Mouse (Mus musculus) neural tube, embryonic 11.5 days (tissue): ENCODE data around the gene Pcsk6. TPM values are rescaled to one million over a fixed set of nuclear protein-coding genes. Genes with fewer than 3 reads are reported as not detected.

Experiments
- ATAC-seq: fragments of 200-750 bp; cut with Nextera tagmentation; 2 replicates; pipeline ENCODE4 v1.8.0; 2017; ENCODE audit warnings: moderate number of reproducible peaks, mild to moderate bottlenecking, moderate TSS enrichment, moderate library complexity; ENCODE audit not compliant: insufficient read depth, low FRiP score, low TSS enrichment
- DNase-seq: peaks from one replicate; pipeline ENCODE4 v3.0.0-alpha.2; 2015; ENCODE audit warnings: low spot score
- H3K27ac ChIP-seq: fragments of 300-500 bp; sonication (generic); 2 replicates; pipeline ENCODE4 v1.5.1; 2014; ENCODE audit warnings: low read depth, mild to moderate bottlenecking, low read length
- H3K27me3 ChIP-seq: fragments of 300-500 bp; sonication (generic); 2 replicates; pipeline ENCODE4 v1.6.1; 2014; ENCODE audit warnings: mild to moderate bottlenecking, low read length, mixed read lengths; ENCODE audit not compliant: control insufficient read depth, insufficient read depth
- H3K36me3 ChIP-seq: fragments of 300-500 bp; sonication (generic); 2 replicates; pipeline ENCODE4 v1.6.1; 2014; ENCODE audit warnings: mild to moderate bottlenecking, low read length, moderate library complexity, mixed read lengths; ENCODE audit not compliant: control insufficient read depth, insufficient read depth
- H3K4me1 ChIP-seq: fragments of 300-500 bp; sonication (generic); 2 replicates; pipeline ENCODE4 v1.6.1; 2014; ENCODE audit warnings: low read length, mixed read lengths; ENCODE audit not compliant: control insufficient read depth, insufficient read depth
- H3K4me2 ChIP-seq: fragments of 300-500 bp; sonication (generic); 2 replicates; pipeline ENCODE4 v1.6.1; 2014; ENCODE audit warnings: low read depth, mild to moderate bottlenecking, moderate library complexity
- H3K4me3 ChIP-seq: fragments of 300-500 bp; sonication (generic); 2 replicates; pipeline ENCODE4 v1.5.1; 2014; ENCODE audit warnings: low read depth, low read length
- H3K9ac ChIP-seq: fragments of 300-500 bp; sonication (generic); 2 replicates; pipeline ENCODE4 v1.6.1; 2014; ENCODE audit warnings: mild to moderate bottlenecking, low read length
- H3K9me3 ChIP-seq: fragments of 300-500 bp; sonication (generic); 2 replicates; pipeline ENCODE4 v1.6.1; 2016; ENCODE audit warnings: low read length; ENCODE audit not compliant: control insufficient read depth
- WGBS: fragments of 180-500 bp; shearing (Covaris S2); extraction: QIAGEN DNeasy Blood & Tissue Kit; methylation state at CpG from one replicate; pipeline ENCODE4 v1.1.7; 2014; 5-methylcytosine and 5-hydroxymethylcytosine counted together
- polyA plus RNA-seq: library from polyadenylated mRNA; unstranded; fragments of >200 nt; fragmentation: Nextera tagmentation; extraction: Ambion mirVana; gene quantifications from 2 replicates; pipeline ENCODE4 v1.2.1, GENCODE M21; 2014

Pcsk6 gene
- polyA plus RNA-seq, 1 experiment from 2014 or later = 2.7 TPM

DNA sequence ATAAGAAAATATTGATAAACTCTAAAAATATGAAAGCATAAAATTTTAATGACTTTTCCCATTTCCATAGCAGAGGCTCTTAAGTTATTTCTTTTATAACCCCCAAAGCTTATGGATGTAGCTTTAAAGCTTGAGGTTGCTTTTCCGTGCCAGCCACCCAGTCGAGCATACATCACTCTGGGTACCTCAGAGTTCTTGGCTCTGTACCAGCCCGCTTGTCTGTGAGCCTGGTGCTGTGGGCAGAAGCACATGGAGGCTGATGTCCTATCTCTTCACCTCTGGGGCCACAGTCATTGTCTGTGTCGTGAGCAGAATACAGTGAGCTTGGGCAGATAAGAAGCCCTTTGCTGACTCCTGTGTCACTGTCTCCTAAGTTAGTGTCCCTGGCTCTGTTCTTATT lies 126.7 kb downstream of the Pcsk6 start:
- WGBS = 87% methylated on average over 4 of the region's 4 CpGs
- no peak overlapping the region for H3K27ac ChIP-seq

DNA sequence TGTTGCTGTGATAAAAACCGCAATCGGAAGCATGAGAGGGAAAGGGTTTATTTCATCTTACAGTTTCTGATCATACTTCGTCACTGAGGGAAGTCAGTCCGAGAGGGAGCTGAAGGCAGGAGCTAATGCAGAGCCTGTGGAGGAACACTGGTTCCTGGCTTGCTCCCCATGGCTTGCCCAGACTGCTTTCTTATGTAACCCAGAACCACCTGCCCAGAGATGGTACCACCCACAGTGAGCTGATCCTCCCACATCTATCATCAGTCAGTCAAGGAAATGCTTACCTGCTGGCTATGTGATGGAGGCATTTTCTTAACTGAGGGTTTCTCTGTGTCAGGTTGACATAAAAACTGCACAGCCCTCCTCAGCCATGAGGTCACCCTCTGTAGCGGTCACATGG lies 127.2 kb downstream of the Pcsk6 start:
- Histone ChIP-seq H3K27me3 (no peaks in the 10 kb centered on the region), H3K4me2 (no peak overlapping the region), H3K4me1 (no peaks in the 10 kb centered on the region), H3K4me3 (no peak overlapping the region), H3K36me3 (no peaks in the 10 kb centered on the region), H3K9me3 (no peaks in the 10 kb centered on the region), H3K27ac (no peak overlapping the region), H3K9ac (no peak overlapping the region)
- 91% methylated on average over 5 of the region's 5 CpGs for WGBS
- DNase-seq (no peak), ATAC-seq (no peak)

More for the DNA sequence above, 126.7 kb downstream of the Pcsk6 start:
- no peak overlapping the region for H3K4me2 ChIP-seq
- DNase-seq = no peak
- H3K9me3 ChIP-seq = no peaks in the 10 kb centered on the region
- no peak overlapping the region for H3K9ac ChIP-seq
- ATAC-seq = no peak
- no peaks in the 10 kb centered on the region for H3K27me3 ChIP-seq
- no peaks in the 10 kb centered on the region for H3K4me1 ChIP-seq
- no peak overlapping the region for H3K4me3 ChIP-seq
- H3K36me3 ChIP-seq = no peaks in the 10 kb centered on the region

DNA sequence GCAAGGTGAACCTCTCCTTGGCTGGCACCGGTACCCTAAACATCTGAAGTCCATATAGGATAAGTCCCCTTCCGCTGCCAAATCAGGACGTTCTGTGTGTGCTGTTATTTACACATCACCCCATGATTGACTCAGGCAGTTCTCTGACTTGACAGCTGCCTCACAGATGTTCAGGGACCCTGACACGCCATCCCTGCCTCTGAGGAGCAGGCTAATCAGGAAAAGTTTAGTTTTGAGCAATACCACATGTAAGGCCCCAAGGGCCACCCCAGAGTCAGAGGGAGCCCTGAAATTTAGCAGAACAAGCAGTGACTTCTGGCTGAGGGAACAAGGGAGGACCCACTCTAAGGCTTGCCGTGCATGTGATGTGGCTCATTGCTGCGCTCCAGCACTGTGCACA lies 130.8 kb downstream of the Pcsk6 start:
- H3K36me3 ChIP-seq = no peaks in the 10 kb centered on the region
- DNase-seq (no peak), ATAC-seq (no peak)
- no peaks in the 10 kb centered on the region for H3K9me3 ChIP-seq
- H3K27ac ChIP-seq = no peak overlapping the region
- no peak overlapping the region for H3K9ac ChIP-seq
- 76% methylated on average over 6 of the region's 6 CpGs for WGBS
- H3K27me3 ChIP-seq = no peaks in the 10 kb centered on the region
- H3K4me1 ChIP-seq = no peaks in the 10 kb centered on the region
- no peak overlapping the region for H3K4me2 ChIP-seq
- H3K4me3 ChIP-seq = no peak overlapping the region

DNA sequence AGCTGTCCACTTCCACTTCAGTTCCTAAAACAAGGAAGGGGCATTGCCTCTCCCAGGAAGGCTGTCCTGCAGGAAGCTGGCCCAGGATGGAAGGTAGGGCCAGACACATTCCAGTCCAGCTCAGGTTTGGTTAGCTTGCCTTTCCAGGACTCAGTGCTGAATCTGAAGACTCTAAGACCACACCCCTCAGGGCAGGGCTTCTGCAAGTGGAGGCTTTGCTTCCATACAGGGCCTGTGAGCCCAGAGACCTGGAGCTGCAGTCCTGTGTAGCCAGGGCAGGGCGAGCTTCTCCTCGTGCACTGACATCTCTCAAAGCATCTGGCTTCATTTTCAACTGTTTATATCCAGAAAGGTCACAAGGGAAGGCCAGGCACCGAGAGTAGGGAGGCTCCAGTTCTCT lies 131.9 kb downstream of the Pcsk6 start:
- H3K4me3 ChIP-seq = no peak overlapping the region
- no peaks in the 10 kb centered on the region for H3K27me3 ChIP-seq
- no peaks in the 10 kb centered on the region for H3K4me1 ChIP-seq
- no peak overlapping the region for H3K4me2 ChIP-seq
- no peaks in the 10 kb centered on the region for H3K9me3 ChIP-seq
- H3K36me3 ChIP-seq = no peaks in the 10 kb centered on the region
- no peak overlapping the region for H3K9ac ChIP-seq
- no peak overlapping the region for H3K27ac ChIP-seq
- DNase-seq = no peak
- WGBS = 64% methylated on average over 3 of the region's 3 CpGs
- ATAC-seq = no peak

DNA sequence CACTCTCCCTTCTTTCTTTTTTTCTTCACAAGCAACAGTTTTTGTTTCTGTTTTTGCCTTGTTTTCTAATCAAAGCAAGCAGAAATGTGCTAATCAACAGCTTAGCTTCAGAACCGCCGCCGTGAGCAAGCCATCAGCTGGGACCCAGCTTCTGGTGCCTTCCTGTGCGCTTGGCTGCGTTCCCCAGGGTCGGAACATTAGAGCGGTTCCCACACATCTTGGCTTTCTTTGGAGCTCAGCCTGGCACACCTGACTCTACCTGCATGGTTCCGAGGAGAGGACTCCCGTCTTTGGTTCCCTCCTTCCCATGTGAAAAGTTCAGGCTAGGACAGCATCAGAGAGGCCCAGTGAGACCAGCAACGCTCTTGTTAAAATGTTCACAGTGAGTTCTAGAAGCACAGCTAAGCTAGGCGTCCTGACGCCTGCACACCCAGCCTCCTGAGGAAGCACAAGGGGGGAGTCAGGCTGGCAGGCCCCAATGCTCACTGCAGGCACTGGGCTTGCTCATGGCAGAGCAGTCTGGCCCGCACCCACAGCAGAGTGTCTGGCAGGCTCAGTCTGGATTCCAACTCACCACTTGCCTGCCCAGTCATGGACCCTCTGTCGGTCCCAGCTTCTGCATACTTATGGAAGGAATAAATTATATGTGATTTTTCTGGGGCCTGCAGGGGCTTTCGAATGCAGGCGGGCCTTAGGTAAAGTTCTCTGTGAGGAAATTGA lies 139.7 kb downstream of the Pcsk6 start:
- Histone ChIP-seq H3K27ac (no peak overlapping the region), H3K9me3 (no peaks in the 10 kb centered on the region), H3K9ac (no peak overlapping the region), H3K36me3 (no peaks in the 10 kb centered on the region), H3K27me3 (no peaks in the 10 kb centered on the region), H3K4me3 (no peak overlapping the region), H3K4me1 (no peaks in the 10 kb centered on the region), H3K4me2 (no peak overlapping the region)
- WGBS = 92% methylated on average over 16 of the region's 16 CpGs
- ATAC-seq (no peak), DNase-seq (no peak)

DNA sequence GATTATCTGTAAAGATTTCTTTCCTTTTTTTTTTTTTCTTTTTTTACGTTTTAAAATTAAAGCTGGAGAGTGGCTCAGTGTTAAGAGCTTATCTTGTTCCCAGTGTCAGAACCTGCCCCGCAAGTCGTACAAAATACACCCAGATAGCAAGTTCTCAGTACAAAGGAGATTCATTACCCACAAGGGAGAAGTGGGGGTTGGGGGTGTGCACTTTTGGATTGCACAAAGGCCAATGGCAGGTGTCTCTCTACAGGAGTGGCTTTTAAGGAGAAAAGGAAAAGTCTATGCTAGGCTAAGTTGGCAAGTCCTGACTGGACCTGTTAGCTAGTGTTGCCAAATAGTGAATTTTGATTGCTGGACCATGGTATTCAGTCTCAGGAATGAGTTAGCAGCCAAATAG lies 140.3 kb downstream of the Pcsk6 start:
- WGBS = 81% methylated on average over 3 of the region's 3 CpGs
- H3K27me3 ChIP-seq = no peaks in the 10 kb centered on the region
- no peak overlapping the region for H3K9ac ChIP-seq
- no peaks in the 10 kb centered on the region for H3K9me3 ChIP-seq
- no peak overlapping the region for H3K4me2 ChIP-seq
- ATAC-seq = no peak
- DNase-seq = no peak
- H3K27ac ChIP-seq = no peak overlapping the region
- no peak overlapping the region for H3K4me3 ChIP-seq
- H3K36me3 ChIP-seq = no peaks in the 10 kb centered on the region
- H3K4me1 ChIP-seq = no peaks in the 10 kb centered on the region

DNA sequence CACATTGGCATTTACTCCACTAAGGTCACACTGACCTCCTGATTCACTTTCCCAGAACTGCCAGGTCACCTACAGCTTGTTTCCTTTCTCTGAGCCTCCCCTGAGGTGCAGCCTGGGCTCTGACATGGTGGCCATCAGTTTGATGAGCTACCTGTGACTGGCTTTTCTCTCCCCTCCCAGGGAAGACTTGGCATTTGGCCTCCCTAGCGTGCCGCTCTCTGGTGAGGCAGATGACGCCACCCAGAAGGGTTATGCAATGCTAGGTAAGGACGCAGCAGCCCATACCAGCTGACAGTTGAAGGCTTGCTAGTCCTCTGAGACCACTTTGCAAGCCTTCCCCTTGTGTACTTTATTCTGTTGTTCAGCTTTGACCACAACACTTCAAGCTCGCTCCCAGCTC lies 141.9 kb downstream of the Pcsk6 start:
- ATAC-seq (no peak), DNase-seq (no peak)
- 92% methylated on average over 5 of the region's 5 CpGs for WGBS
- H3K27me3 ChIP-seq = no peaks in the 10 kb centered on the region
- H3K9ac ChIP-seq = no peak overlapping the region
- no peak overlapping the region for H3K4me3 ChIP-seq
- no peak overlapping the region for H3K27ac ChIP-seq
- H3K4me2 ChIP-seq = no peak overlapping the region
- no peaks in the 10 kb centered on the region for H3K36me3 ChIP-seq
- no peaks in the 10 kb centered on the region for H3K4me1 ChIP-seq
- no peaks in the 10 kb centered on the region for H3K9me3 ChIP-seq

DNA sequence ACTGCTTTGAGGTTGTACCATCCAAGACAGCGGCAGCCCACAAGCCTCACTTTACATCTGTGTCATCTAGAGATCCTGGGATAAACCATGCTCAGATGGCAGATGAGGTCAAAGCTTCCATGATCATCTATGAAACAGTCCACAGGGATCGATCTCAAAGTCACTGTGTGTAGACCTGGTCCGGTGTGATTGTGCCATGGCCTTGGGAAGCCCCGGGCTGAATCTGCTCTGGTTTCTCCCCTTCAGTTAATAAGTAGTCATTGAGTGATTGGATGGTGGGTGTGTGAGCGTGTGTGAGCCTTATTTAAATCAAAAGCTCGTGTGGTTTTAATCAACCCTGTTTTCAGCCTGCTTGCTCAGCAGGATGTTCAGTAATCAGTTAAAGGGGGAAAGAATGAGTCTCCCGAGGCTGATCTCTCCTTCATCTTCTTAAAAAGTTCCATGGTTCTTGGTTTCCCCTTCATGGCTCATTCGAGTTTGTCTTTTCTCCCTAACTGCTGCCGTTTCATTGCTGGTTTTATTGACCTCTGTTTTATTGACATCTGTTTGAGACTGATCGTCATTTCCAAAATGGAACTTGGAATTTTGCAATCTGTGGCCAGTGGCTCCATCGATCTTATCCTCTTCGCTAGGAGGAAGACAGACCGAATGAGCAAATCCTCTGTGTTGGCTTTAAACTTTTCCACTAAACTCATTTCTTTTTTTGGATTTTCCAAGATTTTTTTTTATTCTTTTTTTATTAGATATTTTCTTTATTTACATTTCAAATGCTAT lies 142.5 kb downstream of the Pcsk6 start:
- DNase-seq (no peak), ATAC-seq (no peak)
- Histone ChIP-seq H3K27ac (no peak overlapping the region), H3K36me3 (no peaks in the 10 kb centered on the region), H3K4me2 (no peak overlapping the region), H3K27me3 (no peaks in the 10 kb centered on the region), H3K9me3 (no peaks in the 10 kb centered on the region), H3K4me1 (no peaks in the 10 kb centered on the region), H3K9ac (no peak overlapping the region), H3K4me3 (no peak overlapping the region)
- 70% methylated on average over 13 of the region's 13 CpGs for WGBS

DNA sequence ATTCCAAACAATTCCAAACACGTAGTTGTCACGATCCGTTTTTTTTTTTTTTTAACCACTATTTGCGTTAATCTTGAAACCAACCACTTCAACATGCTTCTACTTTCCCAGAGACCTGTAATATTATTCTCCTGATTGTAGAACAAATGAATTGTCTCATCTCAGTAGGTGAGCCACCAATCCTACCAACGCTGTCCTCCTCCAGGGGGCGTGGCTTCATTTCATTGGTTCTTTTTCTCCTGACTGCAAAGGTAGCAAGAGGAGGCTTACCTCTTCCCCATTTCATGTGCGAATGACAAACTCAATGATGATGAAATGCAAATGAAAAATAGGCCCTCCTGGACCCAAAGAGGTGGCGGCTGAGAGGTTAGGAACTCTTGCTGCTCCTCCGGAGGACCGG lies 143.5 kb downstream of the Pcsk6 start:
- ATAC-seq (no peak), DNase-seq (no peak)
- Histone ChIP-seq H3K9ac (no peak overlapping the region), H3K27ac (no peak overlapping the region), H3K27me3 (no peaks in the 10 kb centered on the region), H3K4me2 (no peak overlapping the region), H3K36me3 (no peaks in the 10 kb centered on the region), H3K4me1 (no peaks in the 10 kb centered on the region), H3K4me3 (no peak overlapping the region), H3K9me3 (no peaks in the 10 kb centered on the region)
- WGBS = 90% methylated on average over 10 of the region's 10 CpGs
